Mouse (Mus musculus) urinary bladder, adult 2 months (tissue): ENCODE data around the gene Spata18. TPM values are rescaled to one million over a fixed set of nuclear protein-coding genes. Genes with fewer than 3 reads are reported as not detected.

Source experiments
- DNase-seq: peaks from one replicate; pipeline ENCODE4 v3.0.0; 2022; ENCODE audit warnings: low spot score
- polyA plus RNA-seq: library from polyadenylated mRNA; depleted of rRNA; stranded (reverse); fragments of >200 nt; gene quantifications from 2 replicates; pipeline ENCODE4 v1.2.3, GENCODE M21; 2012; rRNA removed

Spata18 gene
- polyA plus RNA-seq, 1 experiment, result 0.07 TPM

- no peak for DNase-seq
These were observed 65.8 kb downstream of the Spata18 start for GRCm38 (mm10) chr5:73716941-73717340.

- no peak for DNase-seq
These were observed 70.6 kb downstream of the Spata18 start for GRCm38 (mm10) chr5:73721682-73722282.

GRCm38 (mm10) chr5:73725981-73726380 lies 74.8 kb downstream of the Spata18 start:
- DNase-seq, result no peak

- no peak for DNase-seq
These were observed 77.5 kb downstream of the Spata18 start for GRCm38 (mm10) chr5:73728651-73729050.

Other genes with a start within 250 kb of the Spata18 start
- 0.16 and 0.50 TPM in 2 replicates for gene Cwh43, start 245.3 kb upstream of the Spata18 start, polyA plus RNA-seq
- 12.9 and 16.1 TPM in 2 replicates for gene Dcun1d4, start 170.4 kb upstream of the Spata18 start, polyA plus RNA-seq
- gene Lrrc66, start 18.9 kb upstream of the Spata18 start, polyA plus RNA-seq, result 0.10 and 0.19 TPM in 2 replicates
- gene Sgcb, start 3.6 kb upstream of the Spata18 start, polyA plus RNA-seq, result 32.3 and 34.5 TPM in 2 replicates